Mouse (Mus musculus): ENCODE measurements around the gene Arhgap15. TPM values are rescaled to one million over a fixed set of nuclear protein-coding genes. Genes with fewer than 3 reads are reported as not detected.

Gene Arhgap15
- polyA plus RNA-seq, 1 experiment from 2014 or later = 0.38 TPM

GRCm38 (mm10) chr2:44304971-44305808, 556.6 kb downstream of the Arhgap15 start:
- no peak overlapping the region for H3K27ac ChIP-seq
- H3K4me1 ChIP-seq = no peaks in the 10 kb centered on the region
- H3K36me3 ChIP-seq = no peaks in the 10 kb centered on the region
- H3K9me3 ChIP-seq = no peaks in the 10 kb centered on the region
- no peak for DNase-seq (ENCODE audit: low spot score)
- H3K4me3 ChIP-seq = no peak overlapping the region
- WGBS = 67% methylated on average over 17 of the region's 17 CpGs
- H3K27me3 ChIP-seq (ENCODE audit: insufficient read depth, poor library complexity, severe bottlenecking) = no peaks in the 10 kb centered on the region

- Histone ChIP-seq H3K4me1 (0 out of 2 replicates have a peak, but pooled peaks cover 3% of the 10 kb centered on the region), H3K4me3 (no peak overlapping the region), H3K27me3 (ENCODE audit: insufficient read depth, poor library complexity, severe bottlenecking) (no peaks in the 10 kb centered on the region), H3K27ac (no peak overlapping the region), H3K9me3 (no peaks in the 10 kb centered on the region), H3K36me3 (no peaks in the 10 kb centered on the region)
- no peak for DNase-seq (ENCODE audit: low spot score)
- 45% methylated on average over 2 of the region's 2 CpGs for WGBS
Observed at GRCm38 (mm10) chr2:44306137-44306536, 557.5 kb downstream of the Arhgap15 start.

- Histone ChIP-seq H3K27me3 (ENCODE audit: insufficient read depth, poor library complexity, severe bottlenecking) (no peaks in the 10 kb centered on the region), H3K4me3 (no peak overlapping the region), H3K4me1 (0 out of 2 replicates have a peak, but pooled peaks cover 5% of the 10 kb centered on the region), H3K36me3 (no peaks in the 10 kb centered on the region), H3K27ac (no peak overlapping the region), H3K9me3 (no peaks in the 10 kb centered on the region)
- DNase-seq (ENCODE audit: low spot score) = no peak
- WGBS = 83% methylated on average over 3 of the region's 3 CpGs
Observed at GRCm38 (mm10) chr2:44309124-44309523, 560.5 kb downstream of the Arhgap15 start.

GRCm38 (mm10) chr2:44309556-44309955, 560.9 kb downstream of the Arhgap15 start:
- 0 out of 2 replicates have a peak, but pooled peaks cover 5% of the 10 kb centered on the region for H3K4me1 ChIP-seq
- no peak for DNase-seq (ENCODE audit: low spot score)
- WGBS = 78% methylated on average over 1 of the region's 1 CpGs
- H3K9me3 ChIP-seq = no peaks in the 10 kb centered on the region
- no peaks in the 10 kb centered on the region for H3K36me3 ChIP-seq
- H3K27ac ChIP-seq = no peak overlapping the region
- no peaks in the 10 kb centered on the region for H3K27me3 ChIP-seq (ENCODE audit: insufficient read depth, poor library complexity, severe bottlenecking)
- H3K4me3 ChIP-seq = no peak overlapping the region

DNA sequence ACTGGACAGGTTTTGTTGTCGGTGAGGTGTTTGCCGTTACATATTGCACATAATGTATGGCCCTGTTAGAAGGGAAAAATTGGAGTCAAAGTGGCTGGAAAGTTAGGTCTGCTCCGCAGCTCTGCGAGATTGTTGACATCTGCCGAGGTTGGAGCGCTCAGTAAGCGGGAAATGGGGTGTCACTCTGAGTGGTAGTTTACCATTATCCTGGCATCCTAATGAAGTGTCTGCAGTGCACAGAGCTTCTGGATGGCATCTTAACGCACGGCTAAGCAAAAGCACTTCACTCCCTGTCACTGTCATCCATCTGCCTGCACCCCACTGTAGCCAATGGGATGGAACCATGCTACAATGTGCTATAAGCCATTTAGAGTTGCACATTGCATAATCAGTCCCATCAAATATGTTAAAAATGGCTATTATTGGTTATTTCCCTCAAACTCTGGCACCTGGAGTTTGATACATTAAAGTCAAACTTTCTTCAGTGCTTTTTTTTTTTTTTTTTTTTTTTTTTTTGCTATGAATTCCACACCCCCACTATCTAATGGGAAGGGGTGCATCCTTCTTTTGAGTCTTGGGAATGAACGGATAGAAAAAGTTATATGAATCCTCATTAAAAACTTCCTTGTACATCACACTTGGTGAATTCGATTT, 561.6 kb downstream of the Arhgap15 start:
- no peaks in the 10 kb centered on the region for H3K27me3 ChIP-seq (ENCODE audit: insufficient read depth, poor library complexity, severe bottlenecking)
- DNase-seq (ENCODE audit: low spot score) = no peak
- 0 out of 2 replicates have a peak, but pooled peaks cover 5% of the 10 kb centered on the region for H3K4me1 ChIP-seq
- H3K36me3 ChIP-seq = no peaks in the 10 kb centered on the region
- H3K9me3 ChIP-seq = no peaks in the 10 kb centered on the region
- H3K4me3 ChIP-seq = no peak overlapping the region
- 84% methylated on average over 11 of the region's 11 CpGs for whole genome bisulfite sequencing
- no peak overlapping the region for H3K27ac ChIP-seq

- Histone ChIP-seq H3K27ac (0 out of 2 replicates have a peak overlapping the region, but pooled peaks have one; percentile 16), H3K36me3 (no peaks in the 10 kb centered on the region), H3K4me3 (peak overlapping the region; percentile 41), H3K4me1 (0 out of 2 replicates have a peak, but pooled peaks cover 5% of the 10 kb centered on the region), H3K9me3 (no peaks in the 10 kb centered on the region), H3K27me3 (ENCODE audit: insufficient read depth, poor library complexity, severe bottlenecking) (no peaks in the 10 kb centered on the region)
- DNase-seq (ENCODE audit: low spot score) = no peak
- 10% methylated on average over 10 of the region's 10 CpGs for WGBS
Observed at GRCm38 (mm10) chr2:44311216-44311615, 562.6 kb downstream of the Arhgap15 start.

- no peak for DNase-seq (ENCODE audit: low spot score)
- Histone ChIP-seq H3K9me3 (no peaks in the 10 kb centered on the region), H3K27me3 (ENCODE audit: insufficient read depth, poor library complexity, severe bottlenecking) (no peaks in the 10 kb centered on the region), H3K4me1 (0 out of 2 replicates have a peak, but pooled peaks cover 5% of the 10 kb centered on the region), H3K36me3 (no peaks in the 10 kb centered on the region), H3K4me3 (no peak overlapping the region), H3K27ac (no peak overlapping the region)
- 22% methylated on average over 3 of the region's 3 CpGs for WGBS
Observed at GRCm38 (mm10) chr2:44313573-44313972, 564.9 kb downstream of the Arhgap15 start.

- no peak for DNase-seq (ENCODE audit: low spot score)
- no peak overlapping the region for H3K4me3 ChIP-seq
- H3K27ac ChIP-seq = no peak overlapping the region
- H3K4me1 ChIP-seq = no peaks in the 10 kb centered on the region
- no peaks in the 10 kb centered on the region for H3K27me3 ChIP-seq (ENCODE audit: insufficient read depth, poor library complexity, severe bottlenecking)
- H3K9me3 ChIP-seq = no peaks in the 10 kb centered on the region
- WGBS = 70% methylated on average over 6 of the region's 6 CpGs
- no peaks in the 10 kb centered on the region for H3K36me3 ChIP-seq
Observed at GRCm38 (mm10) chr2:44318436-44318835, 569.8 kb downstream of the Arhgap15 start.

GRCm38 (mm10) chr2:44319479-44319878, 570.9 kb downstream of the Arhgap15 start:
- H3K36me3 ChIP-seq = no peaks in the 10 kb centered on the region
- no peaks in the 10 kb centered on the region for H3K27me3 ChIP-seq (ENCODE audit: insufficient read depth, poor library complexity, severe bottlenecking)
- no peak overlapping the region for H3K27ac ChIP-seq
- 78% methylated on average over 4 of the region's 4 CpGs for WGBS
- DNase-seq (ENCODE audit: low spot score) = no peak
- H3K9me3 ChIP-seq = no peaks in the 10 kb centered on the region
- H3K4me3 ChIP-seq = no peak overlapping the region
- H3K4me1 ChIP-seq = no peaks in the 10 kb centered on the region

- H3K4me1 ChIP-seq = no peaks in the 10 kb centered on the region
- no peak overlapping the region for H3K27ac ChIP-seq
- no peaks in the 10 kb centered on the region for H3K27me3 ChIP-seq (ENCODE audit: insufficient read depth, poor library complexity, severe bottlenecking)
- no peaks in the 10 kb centered on the region for H3K9me3 ChIP-seq
- WGBS = 88% methylated on average over 4 of the region's 4 CpGs
- DNase-seq (ENCODE audit: low spot score) = no peak
- H3K4me3 ChIP-seq = no peak overlapping the region
- H3K36me3 ChIP-seq = no peaks in the 10 kb centered on the region
Observed at GRCm38 (mm10) chr2:44323813-44324212, 575.2 kb downstream of the Arhgap15 start.

DNA sequence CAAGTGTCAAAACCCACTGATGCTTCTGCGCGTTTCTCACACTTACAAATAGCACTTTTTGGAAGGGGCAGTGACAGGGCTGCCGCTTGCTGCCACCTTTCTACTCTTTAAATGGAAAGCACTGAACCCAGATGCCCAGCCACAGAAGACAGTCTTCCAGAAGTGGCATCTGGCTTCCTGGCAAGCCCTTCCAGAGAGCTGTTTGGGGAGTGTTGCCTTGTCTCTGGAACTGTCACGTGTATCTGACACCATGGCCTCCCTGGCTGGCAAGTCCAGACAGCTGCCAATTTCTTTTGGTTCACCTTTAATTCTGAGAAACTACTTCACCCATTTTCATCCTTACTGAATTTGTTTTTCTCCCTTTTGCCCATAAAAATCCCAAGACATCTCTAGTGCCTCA, 584.7 kb downstream of the Arhgap15 start:
- Histone ChIP-seq H3K36me3 (no peaks in the 10 kb centered on the region), H3K27me3 (ENCODE audit: insufficient read depth, poor library complexity, severe bottlenecking) (no peaks in the 10 kb centered on the region), H3K9me3 (no peaks in the 10 kb centered on the region), H3K4me3 (no peak overlapping the region), H3K27ac (no peak overlapping the region), H3K4me1 (no peaks in the 10 kb centered on the region; the same call in 1 of the 2 replicates)
- no peak for DNase-seq (ENCODE audit: low spot score)
- WGBS = 71% methylated on average over 4 of the region's 4 CpGs

GRCm38 (mm10) chr2:44334006-44334405, 585.4 kb downstream of the Arhgap15 start:
- Histone ChIP-seq H3K4me1 (no peaks in the 10 kb centered on the region; the same call in 1 of the 2 replicates), H3K4me3 (no peak overlapping the region), H3K9me3 (no peaks in the 10 kb centered on the region), H3K27ac (no peak overlapping the region), H3K27me3 (ENCODE audit: insufficient read depth, poor library complexity, severe bottlenecking) (no peaks in the 10 kb centered on the region), H3K36me3 (no peaks in the 10 kb centered on the region)
- DNase-seq (ENCODE audit: low spot score) = no peak
- 35% methylated on average over 3 of the region's 3 CpGs for WGBS

- Histone ChIP-seq H3K4me1 (no peaks in the 10 kb centered on the region; the same call in 1 of the 2 replicates), H3K9me3 (no peaks in the 10 kb centered on the region), H3K36me3 (no peaks in the 10 kb centered on the region), H3K27ac (no peak overlapping the region), H3K27me3 (ENCODE audit: insufficient read depth, poor library complexity, severe bottlenecking) (no peaks in the 10 kb centered on the region), H3K4me3 (no peak overlapping the region)
- no peak for DNase-seq (ENCODE audit: low spot score)
- WGBS = 37% methylated on average over 2 of the region's 2 CpGs
Observed at GRCm38 (mm10) chr2:44334517-44334916, 585.9 kb downstream of the Arhgap15 start.
